Mouse (Mus musculus) bone marrow, adult 2 months (tissue): ENCODE results near the gene Iqcf5. TPM values are rescaled to one million over a fixed set of nuclear protein-coding genes. Genes with fewer than 3 reads are reported as not detected.
"Not testable (repeated sequence)": the region's sequence is repeated elsewhere in the genome, so short reads cannot be mapped to it uniquely, and the experiment has no call there.

Experiments used
- H3K27ac ChIP-seq: fragments of 200-500 bp; 2 replicates; pipeline ENCODE4 v1.5.1; 2012; ENCODE audit warnings: low read depth, mild to moderate bottlenecking, control low read depth, inconsistent platforms, low read length; ENCODE audit not compliant: control insufficient read depth, poor library complexity, insufficient read depth
- H3K4me1 ChIP-seq: fragments of 200-500 bp; 2 replicates; pipeline ENCODE4 v1.6.1; 2011; ENCODE audit warnings: low read length; ENCODE audit not compliant: control insufficient read depth, insufficient read depth
- H3K4me3 ChIP-seq: fragments of 200-500 bp; replicated peaks from 2 replicates; pipeline ENCODE3; 2011; ENCODE audit warnings: mild to moderate bottlenecking, low read depth, low read length, control low read depth; ENCODE audit not compliant: control insufficient read depth
- CTCF ChIP-seq: fragments of 200-500 bp; IDR thresholded peaks from 2 replicates; pipeline ENCODE4 v1.5.1; 2011; ENCODE audit warnings: low read length, control low read depth; ENCODE audit not compliant: control insufficient read depth, insufficient read depth
- POLR2A ChIP-seq: fragments of 200-500 bp; IDR thresholded peaks from 2 replicates; pipeline ENCODE4 v1.6.1; 2011; ENCODE audit warnings: low read depth, mild to moderate bottlenecking, control low read depth, low read length, borderline replicate concordance; ENCODE audit not compliant: control insufficient read depth
- WGBS: fragments of 180-500 bp; shearing (Covaris S2); methylation state at CpG from one replicate; pipeline ENCODE4 v1.1.7; 2018; 5-methylcytosine and 5-hydroxymethylcytosine counted together
- polyA plus RNA-seq: library from polyadenylated mRNA; stranded (reverse); fragments of >200 nt; gene quantifications from 2 replicates; pipeline ENCODE4 v1.2.4, GENCODE M21; 2011; ENCODE audit warnings: low replicate concordance; ENCODE audit not compliant: missing spikeins, insufficient read depth, insufficient read length

The Iqcf5 gene
- polyA plus RNA-seq, 1 experiment, result not detected

- Histone ChIP-seq H3K4me3 (no peak overlapping the region), H3K4me1 (no peaks in the 10 kb centered on the region), H3K27ac (no peak overlapping the region)
- 93% methylated on average over 17 of the region's 17 CpGs for WGBS
- TF ChIP-seq CTCF, result no peak
- no peak for TF ChIP-seq POLR2A
Observed at GRCm38 (mm10) chr9:106483606-106484005, 30.8 kb upstream of the Iqcf5 start.

DNA sequence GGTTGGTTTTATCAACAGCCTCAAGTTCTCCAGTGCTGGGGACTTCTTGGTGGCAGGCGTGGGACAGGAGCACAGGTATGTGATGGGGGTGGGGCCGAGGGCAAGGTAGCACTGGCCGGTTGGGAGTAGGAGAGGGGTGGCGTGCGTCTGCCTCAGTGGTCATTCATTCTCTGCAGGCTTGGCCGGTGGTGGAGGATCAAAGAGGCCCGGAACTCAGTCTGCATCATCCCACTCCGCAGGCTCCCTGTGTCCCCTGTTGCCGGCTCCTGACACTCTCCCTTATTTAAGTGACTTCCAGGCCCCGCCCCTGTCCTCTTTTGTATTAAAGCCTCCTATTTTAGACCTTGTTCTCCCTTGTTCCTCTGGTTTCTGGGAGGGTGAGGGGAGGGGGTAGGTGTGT lies 29.3 kb upstream of the Iqcf5 start:
- 82% methylated on average over 10 of the region's 10 CpGs for WGBS
- H3K27ac ChIP-seq, result no peak overlapping the region
- no peak overlapping the region for H3K4me3 ChIP-seq
- no peak for TF ChIP-seq CTCF
- no peak for TF ChIP-seq POLR2A
- no peaks in the 10 kb centered on the region for H3K4me1 ChIP-seq

GRCm38 (mm10) chr9:106487602-106488001 lies 26.8 kb upstream of the Iqcf5 start:
- WGBS, result 79% methylated on average over 6 of the region's 6 CpGs
- H3K4me1 ChIP-seq, H3K27ac ChIP-seq, H3K4me3 ChIP-seq: not testable (repeated sequence)

DNA sequence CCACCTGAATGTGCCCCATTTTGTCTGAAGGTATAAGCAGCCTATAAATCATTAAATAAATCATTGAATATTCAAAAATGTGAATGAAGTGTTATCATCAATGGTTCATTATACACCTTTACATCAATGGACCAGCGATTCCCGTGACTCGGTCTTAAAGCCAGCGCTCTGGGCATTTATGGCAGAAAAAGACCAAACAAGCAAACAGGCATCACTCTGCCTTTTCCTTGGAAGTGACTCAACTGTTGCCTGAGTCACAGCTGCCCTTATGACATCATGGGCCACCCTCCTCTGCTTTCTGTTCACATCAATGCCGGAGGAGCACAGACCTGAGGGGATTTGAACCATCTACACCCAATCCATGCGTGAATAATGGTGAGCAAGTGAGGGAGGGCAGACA lies 14.7 kb upstream of the Iqcf5 start, which contains the start of gene Iqcf1:
Iqcf1 (plus strand) TSS at position 301 of the 400 bp plus-strand sequence.
- WGBS, result 87% methylated on average over 6 of the region's 6 CpGs
- Histone ChIP-seq H3K4me1 (no peaks in the 10 kb centered on the region), H3K27ac (no peak within 1 kb of the TSS), H3K4me3 (no peak within 1 kb of the TSS)
- no peak for TF ChIP-seq POLR2A
- TF ChIP-seq CTCF, result no peak

DNA sequence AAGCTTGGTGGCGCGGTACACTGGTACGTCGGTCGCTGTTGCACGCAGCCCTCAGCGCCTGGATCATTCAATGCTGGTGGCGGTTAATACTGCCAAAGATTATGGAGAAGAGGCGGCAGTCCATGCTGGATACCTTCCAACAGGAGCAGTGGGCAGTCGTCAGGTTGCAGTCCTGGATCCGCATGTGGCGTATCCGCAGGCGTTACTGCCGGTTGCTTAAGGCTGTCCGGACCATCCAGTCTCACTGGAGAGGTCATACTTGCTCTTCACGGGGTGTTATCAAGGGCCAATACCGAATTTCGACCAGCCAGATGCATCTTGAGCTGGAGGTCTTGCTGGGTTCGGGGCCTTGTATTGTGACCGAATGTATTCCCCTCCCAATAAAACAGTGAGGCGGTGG lies 12.5 kb upstream of the Iqcf5 start:
- TF ChIP-seq POLR2A (no peak), CTCF (no peak)
- Histone ChIP-seq H3K27ac (no peak overlapping the region), H3K4me1 (no peaks in the 10 kb centered on the region), H3K4me3 (no peak overlapping the region)
- 86% methylated on average over 22 of the region's 22 CpGs for WGBS

GRCm38 (mm10) chr9:106504246-106504645 lies 10.1 kb upstream of the Iqcf5 start:
- WGBS, result 87% methylated on average over 6 of the region's 6 CpGs
- no peaks in the 10 kb centered on the region for H3K4me1 ChIP-seq

DNA sequence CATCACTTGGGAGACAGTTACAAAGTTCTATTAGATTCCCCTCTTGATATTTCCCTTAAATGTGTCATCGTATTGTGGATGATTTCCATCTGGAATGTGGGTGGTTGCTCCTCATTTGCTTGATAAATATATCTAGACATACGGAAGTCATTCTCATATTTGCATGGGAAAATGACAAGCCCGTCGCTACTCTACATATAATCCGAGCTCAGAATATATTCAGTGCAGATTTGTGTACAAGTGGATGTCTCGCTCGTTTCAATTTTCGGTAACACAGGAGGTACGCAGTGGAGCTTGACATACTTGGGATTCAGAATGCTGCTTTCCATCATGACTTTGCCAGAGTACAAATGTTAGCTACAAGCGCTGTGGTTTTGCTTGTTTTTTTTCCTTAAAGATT lies 5.0 kb upstream of the Iqcf5 start:
- no peaks in the 10 kb centered on the region for H3K4me1 ChIP-seq
- TF ChIP-seq POLR2A, result no peak
- TF ChIP-seq CTCF, result no peak
- H3K4me3 ChIP-seq, result no peak overlapping the region
- H3K27ac ChIP-seq, result no peak overlapping the region
- 82% methylated on average over 10 of the region's 10 CpGs for WGBS

More at GRCm38 (mm10) chr9:106504246-106504645, 10.1 kb upstream of the Iqcf5 start:
- H3K27ac ChIP-seq, result no peak overlapping the region
- H3K4me3 ChIP-seq, result no peak overlapping the region
- no peak for TF ChIP-seq POLR2A
- no peak for TF ChIP-seq CTCF

- 46% methylated on average over 13 of the region's 13 CpGs for WGBS
- TF ChIP-seq POLR2A (no peak), CTCF (no peak)
- Histone ChIP-seq H3K27ac (no peak overlapping the region), H3K4me1 (no peaks in the 10 kb centered on the region), H3K4me3 (no peak overlapping the region)
Observed at GRCm38 (mm10) chr9:106512729-106513450, 1.5 kb upstream of the Iqcf5 start.

DNA sequence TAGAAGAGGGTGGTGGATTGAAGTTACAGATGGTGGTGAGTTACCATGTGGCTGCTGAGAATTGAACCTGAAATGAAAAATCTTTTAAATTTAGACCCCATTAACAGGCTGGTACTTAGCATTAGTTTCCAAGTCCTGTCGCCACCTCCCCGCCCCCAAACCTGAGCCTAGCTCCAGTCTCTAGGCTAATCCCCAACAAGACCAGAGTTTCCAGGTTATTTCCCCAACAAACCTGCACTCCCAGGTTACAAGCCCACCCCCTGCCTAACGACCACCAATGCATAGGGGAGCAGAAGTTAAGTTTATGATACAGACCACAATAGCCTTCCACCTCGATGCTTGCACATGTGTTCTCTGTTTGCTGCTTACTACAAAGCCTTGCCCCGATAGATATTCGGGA lies 807 bp upstream of the Iqcf5 start:
- H3K4me1 ChIP-seq, result no peaks in the 10 kb centered on the region
- no peak for TF ChIP-seq CTCF
- TF ChIP-seq POLR2A, result no peak
- no peak overlapping the region for H3K4me3 ChIP-seq
- 72% methylated on average over 6 of the region's 6 CpGs for WGBS
- H3K27ac ChIP-seq, result no peak overlapping the region
